Mouse (Mus musculus) cerebellum, postnatal 36 days (tissue): Measurements from ENCODE around the gene Scg2.

ENCODE experiments used
- DNase-seq, 2 experiments: peaks; one replicate each; pipeline ENCODE4 v3.0.0; 2021 to 2022; ENCODE audit warnings: mixed read lengths in 2 of 2

The Scg2 gene

GRCm38 (mm10) chr1:79439609-79440308 is at the start of gene Scg2:
Gene Scg2 (minus strand): TSS chr1:79440120.
- DNase-seq: peak; percentile 89 to 91

- DNase-seq: no peak
Measured at GRCm38 (mm10) chr1:79485546-79485945, 45.6 kb upstream of the Scg2 start.

- DNase-seq: no peak
Measured at GRCm38 (mm10) chr1:79470856-79471255, 30.9 kb upstream of the Scg2 start.

- no peak for DNase-seq
Measured at GRCm38 (mm10) chr1:79469871-79470270, 30.0 kb upstream of the Scg2 start.

GRCm38 (mm10) chr1:79466585-79466984 is 26.7 kb upstream of the Scg2 start:
- no peak for DNase-seq

- no peak for DNase-seq
Measured at GRCm38 (mm10) chr1:79458558-79458957, 18.6 kb upstream of the Scg2 start.

GRCm38 (mm10) chr1:79454164-79454563 is 14.2 kb upstream of the Scg2 start:
- no peak for DNase-seq

- no peak for DNase-seq
Measured at GRCm38 (mm10) chr1:79452339-79452738, 12.4 kb upstream of the Scg2 start.

- DNase-seq: peak; percentile 19 to 33
Measured at GRCm38 (mm10) chr1:79450343-79451021, 10.6 kb upstream of the Scg2 start.

- no peak for DNase-seq
Measured at GRCm38 (mm10) chr1:79449943-79450342, 10.0 kb upstream of the Scg2 start.

- no peak for DNase-seq
Measured at GRCm38 (mm10) chr1:79445586-79445985, 5.7 kb upstream of the Scg2 start.

GRCm38 (mm10) chr1:79437755-79438154 is 2.2 kb downstream of the Scg2 start:
- no peak for DNase-seq

- no peak for DNase-seq
Measured at GRCm38 (mm10) chr1:79436671-79437070, 3.2 kb downstream of the Scg2 start.

GRCm38 (mm10) chr1:79429058-79429457 is 10.9 kb downstream of the Scg2 start:
- no peak for DNase-seq

GRCm38 (mm10) chr1:79415496-79415895 is 24.4 kb downstream of the Scg2 start:
- DNase-seq: no peak

GRCm38 (mm10) chr1:79406337-79406942 is 33.5 kb downstream of the Scg2 start:
- DNase-seq: no peak

- DNase-seq: peak; percentile 37 to 54
Measured at GRCm38 (mm10) chr1:79401090-79402012, 38.6 kb downstream of the Scg2 start.

- DNase-seq: peak; percentile 20 to 34
Measured at GRCm38 (mm10) chr1:79400284-79400683, 39.6 kb downstream of the Scg2 start.
